Mouse (Mus musculus): Measurements from ENCODE around the gene C1qtnf7.

DNA sequence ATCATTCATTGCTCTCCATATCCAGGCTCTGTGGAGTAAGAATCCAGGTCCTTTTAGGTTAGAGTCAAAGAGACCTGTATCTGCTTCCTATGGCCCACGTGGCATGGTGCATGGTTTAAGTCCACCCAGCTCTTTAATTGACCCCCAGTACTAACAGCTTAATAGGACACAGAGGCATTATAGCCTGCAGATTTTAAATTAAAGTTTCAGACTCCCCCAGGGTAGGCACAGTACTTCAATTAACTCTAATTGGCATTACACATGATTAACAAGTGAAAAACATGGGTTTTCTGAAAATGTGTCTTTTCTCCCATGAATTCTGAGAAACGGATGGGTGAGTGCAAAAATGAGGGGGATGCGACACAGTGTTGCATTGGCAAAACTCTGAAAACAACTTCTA is 92.7 kb downstream of the C1qtnf7 start:
- TF ChIP-seq CTCF (IDR thresholded peaks at IDR 0.05; ENCODE audit: low read depth) (no peak), EP300 (IDR thresholded peaks at IDR 0.05; ENCODE audit: low read depth) (no peak)
